Mouse (Mus musculus): ENCODE data around the gene Gm10720.
A peak's percentile ranks its signal among the peaks of the same experiment; 100 is the strongest.
"Not testable (repeated sequence)": the region's sequence is repeated elsewhere in the genome, so short reads cannot be mapped to it uniquely, and the experiment has no call there.

The Gm10720 gene

GRCm38 (mm10) chr9:3026136-3026535, 10.7 kb downstream of the Gm10720 start:
- not testable (repeated sequence) for DNase-seq

- not testable (repeated sequence) for DNase-seq
Observed at GRCm38 (mm10) chr9:3026741-3027140, 11.3 kb downstream of the Gm10720 start.

- not testable (repeated sequence) for DNase-seq
Observed at GRCm38 (mm10) chr9:3027200-3027599, 11.7 kb downstream of the Gm10720 start.

GRCm38 (mm10) chr9:3029276-3030000, 14.0 kb downstream of the Gm10720 start:
- DNase-seq = peak; percentile 37

GRCm38 (mm10) chr9:3030677-3031318, 15.3 kb downstream of the Gm10720 start:
- DNase-seq = not testable (repeated sequence)

GRCm38 (mm10) chr9:3034299-3034698, 18.8 kb downstream of the Gm10720 start, which contains the start of gene Gm17535:
Gene Gm17535 (plus strand): TSS chr9:3034599.
- DNase-seq = not testable (repeated sequence)

GRCm38 (mm10) chr9:3036577-3036976, 21.1 kb downstream of the Gm10720 start, which contains the start of gene Gm10715:
Gene Gm10715 (plus strand): TSS chr9:3036877.
- DNase-seq = not testable (repeated sequence)

- DNase-seq = not testable (repeated sequence)
Observed at GRCm38 (mm10) chr9:3038161-3038560, 22.7 kb downstream of the Gm10720 start.

Data from lung, postnatal 10 days (tissue).